Mouse (Mus musculus): ENCODE measurements around the gene Msrb3. TPM values are rescaled to one million over a fixed set of nuclear protein-coding genes. Genes with fewer than 3 reads are reported as not detected.

The Msrb3 gene
- 6.4 and 6.6 TPM in 2 replicates for polyA plus RNA-seq (2014; fragmentation: Nextera tagmentation; extraction: Ambion mirVana)

DNA sequence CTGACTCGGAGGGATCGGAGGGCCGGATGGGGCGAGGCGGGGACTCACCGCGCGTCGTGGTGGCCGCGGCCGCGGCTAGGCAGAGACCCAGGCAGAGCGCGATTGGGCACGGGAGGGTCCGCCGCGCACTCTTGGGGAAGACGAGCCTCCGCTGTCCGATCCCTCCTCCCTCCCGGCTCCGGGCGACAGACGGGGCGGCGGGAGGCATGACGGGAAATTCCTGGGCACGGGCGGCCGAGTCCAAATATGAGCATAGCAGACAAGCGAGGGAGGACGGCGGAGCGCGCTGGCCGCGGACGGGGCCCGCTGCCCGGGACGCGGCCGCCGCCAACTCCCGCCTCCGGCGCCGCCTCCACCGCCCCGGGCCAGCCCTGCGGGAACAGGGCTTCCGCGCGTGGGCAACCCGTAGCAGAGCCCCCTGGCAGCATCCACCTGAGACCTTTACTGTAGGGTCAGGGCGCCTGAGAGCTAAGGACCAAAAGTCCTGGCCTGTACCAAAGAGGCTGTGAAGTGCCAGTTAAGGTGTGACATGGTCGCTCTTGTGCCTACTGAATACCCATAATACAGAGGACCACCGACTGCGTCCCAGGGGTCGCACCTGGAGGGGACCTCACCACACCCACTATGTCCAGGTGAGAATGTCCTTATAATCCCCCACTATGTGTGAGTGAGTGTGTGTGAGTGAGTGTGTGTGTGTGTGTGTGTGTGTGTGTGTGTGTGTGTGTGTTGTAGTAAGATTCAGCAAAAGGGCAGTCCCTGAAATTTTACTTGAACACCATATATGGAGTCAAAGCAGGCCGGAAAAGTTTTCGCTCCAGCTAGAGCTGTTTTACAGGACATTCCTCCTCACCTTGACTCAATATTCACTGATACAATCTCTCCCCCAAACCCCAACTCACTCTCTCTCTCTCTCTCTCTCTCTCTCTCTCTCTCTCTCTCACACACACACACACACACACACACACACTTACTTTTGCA lies at the start of gene Msrb3:
Gene Msrb3 (minus strand): TSS at position 317 of the 978 bp plus-strand sequence.
- peak within 1 kb of the TSS; percentile 97 for H3K4me2 ChIP-seq (ENCODE audit: low read depth, low read length)
- peak; percentile 83 for ATAC-seq (replicated peaks; ENCODE audit: insufficient number of reproducible peaks, low FRiP score, low TSS enrichment, low read depth)
- H3K4me1 ChIP-seq (ENCODE audit: control insufficient read depth, insufficient read depth, low read length): no peaks in the 10 kb centered on the region
- H3K36me3 ChIP-seq (replicated peaks; ENCODE audit: control insufficient read depth, insufficient read depth, low read depth, low read length): no peaks in the 10 kb centered on the region
- no peaks in the 10 kb centered on the region for H3K9me3 ChIP-seq (replicated peaks; ENCODE audit: control insufficient read depth, low read length)
- H3K27me3 ChIP-seq (ENCODE audit: control insufficient read depth, insufficient read depth, low read length): no peaks in the 10 kb centered on the region
- H3K4me3 ChIP-seq (ENCODE audit: low read depth, low read length): peak within 1 kb of the TSS; percentile 65
- H3K27ac ChIP-seq (replicated peaks; ENCODE audit: low read depth, low read length): no peak within 1 kb of the TSS; the same call in 1 of the 2 replicates
- 3% methylated on average over 60 of the region's 64 CpGs for WGBS
- peak within 1 kb of the TSS; percentile 73 for H3K9ac ChIP-seq (replicated peaks; ENCODE audit: low read length)
- peak; percentile 84 for DNase-seq (ENCODE audit: low spot score)

DNA sequence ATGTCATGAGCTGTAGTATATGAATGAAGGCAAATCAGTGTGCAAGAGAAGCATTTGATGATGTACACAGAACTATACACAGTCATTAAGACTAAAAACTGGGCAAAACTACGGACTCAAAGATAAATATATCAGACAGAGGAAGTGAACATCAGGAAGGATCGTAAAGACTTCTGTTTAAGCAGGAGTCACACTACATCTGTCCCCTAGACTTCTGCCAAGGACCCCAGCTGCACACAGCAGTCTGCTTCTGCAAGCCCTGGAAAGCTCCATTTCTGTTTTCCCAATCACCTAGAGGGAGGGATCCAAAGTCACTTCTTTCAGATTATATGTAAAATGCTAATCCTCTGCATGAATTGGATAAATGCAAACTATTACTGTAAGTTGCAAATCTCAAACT lies 49.6 kb upstream of the Msrb3 start:
- no peak overlapping the region for H3K27ac ChIP-seq (replicated peaks; ENCODE audit: low read depth, low read length)
- H3K9ac ChIP-seq (replicated peaks; ENCODE audit: low read length): no peak overlapping the region
- ATAC-seq (replicated peaks; ENCODE audit: insufficient number of reproducible peaks, low FRiP score, low TSS enrichment, low read depth) (no peak), DNase-seq (ENCODE audit: low spot score) (no peak)
- no peak overlapping the region for H3K4me2 ChIP-seq (ENCODE audit: low read depth, low read length)
- 77% methylated on average over 2 of the region's 2 CpGs for WGBS
- no peaks in the 10 kb centered on the region for H3K27me3 ChIP-seq (ENCODE audit: control insufficient read depth, insufficient read depth, low read length)
- no peak overlapping the region for H3K4me3 ChIP-seq (ENCODE audit: low read depth, low read length)
- no peaks in the 10 kb centered on the region for H3K4me1 ChIP-seq (ENCODE audit: control insufficient read depth, insufficient read depth, low read length)
- no peaks in the 10 kb centered on the region for H3K36me3 ChIP-seq (replicated peaks; ENCODE audit: control insufficient read depth, insufficient read depth, low read depth, low read length)
- no peaks in the 10 kb centered on the region for H3K9me3 ChIP-seq (replicated peaks; ENCODE audit: control insufficient read depth, low read length)

DNA sequence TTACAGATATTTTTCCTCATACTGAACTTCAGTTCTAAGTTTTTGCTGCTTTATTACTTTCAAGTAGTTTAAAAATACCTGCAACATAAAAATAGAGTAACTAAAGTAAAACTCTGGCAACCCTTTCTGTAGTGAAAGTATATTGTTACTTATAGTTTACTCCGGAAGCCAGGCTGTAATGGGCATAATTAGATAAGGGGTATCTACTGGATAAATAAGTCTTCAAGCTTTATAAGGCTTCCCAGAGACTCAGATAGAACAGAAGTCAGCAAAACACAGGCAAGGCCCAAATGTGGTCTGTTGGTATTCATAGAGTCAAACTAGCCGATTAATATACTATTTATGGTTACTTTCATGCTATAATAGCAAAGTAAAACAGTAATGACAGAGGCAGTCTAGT lies 48.9 kb upstream of the Msrb3 start:
- WGBS: 88% methylated on average over 2 of the region's 2 CpGs
- Histone ChIP-seq H3K4me1 (ENCODE audit: control insufficient read depth, insufficient read depth, low read length) (no peaks in the 10 kb centered on the region), H3K27ac (replicated peaks; ENCODE audit: low read depth, low read length) (no peak overlapping the region), H3K27me3 (ENCODE audit: control insufficient read depth, insufficient read depth, low read length) (no peaks in the 10 kb centered on the region), H3K4me3 (ENCODE audit: low read depth, low read length) (no peak overlapping the region), H3K36me3 (replicated peaks; ENCODE audit: control insufficient read depth, insufficient read depth, low read depth, low read length) (no peaks in the 10 kb centered on the region), H3K9me3 (replicated peaks; ENCODE audit: control insufficient read depth, low read length) (no peaks in the 10 kb centered on the region), H3K4me2 (ENCODE audit: low read depth, low read length) (no peak overlapping the region), H3K9ac (replicated peaks; ENCODE audit: low read length) (no peak overlapping the region)
- no peak for DNase-seq (ENCODE audit: low spot score)
- no peak for ATAC-seq (replicated peaks; ENCODE audit: insufficient number of reproducible peaks, low FRiP score, low TSS enrichment, low read depth)

DNA sequence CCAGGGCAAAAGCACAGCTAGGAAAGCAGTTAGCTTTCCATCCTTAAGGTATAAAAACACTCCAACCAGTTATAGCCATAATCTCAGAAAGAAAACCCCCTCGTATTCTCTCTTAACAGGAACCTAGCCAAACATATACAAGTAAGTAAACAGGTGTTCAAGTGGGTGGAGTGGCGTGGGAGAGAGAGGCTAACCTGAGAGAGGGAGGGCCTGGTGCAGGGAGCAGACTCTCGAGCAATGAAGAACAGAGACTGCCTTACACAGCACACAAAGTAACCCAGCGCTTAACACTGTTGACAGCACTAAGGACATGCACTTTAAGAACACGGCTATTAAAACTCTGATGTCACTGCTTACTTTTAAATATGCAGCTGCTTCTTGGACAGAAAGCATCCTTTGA lies 47.9 kb upstream of the Msrb3 start:
- Histone ChIP-seq H3K9ac (replicated peaks; ENCODE audit: low read length) (no peak overlapping the region), H3K4me2 (ENCODE audit: low read depth, low read length) (no peak overlapping the region), H3K27me3 (ENCODE audit: control insufficient read depth, insufficient read depth, low read length) (no peaks in the 10 kb centered on the region), H3K27ac (replicated peaks; ENCODE audit: low read depth, low read length) (no peak overlapping the region), H3K9me3 (replicated peaks; ENCODE audit: control insufficient read depth, low read length) (no peaks in the 10 kb centered on the region), H3K36me3 (replicated peaks; ENCODE audit: control insufficient read depth, insufficient read depth, low read depth, low read length) (no peaks in the 10 kb centered on the region), H3K4me3 (ENCODE audit: low read depth, low read length) (no peak overlapping the region), H3K4me1 (ENCODE audit: control insufficient read depth, insufficient read depth, low read length) (no peaks in the 10 kb centered on the region)
- no peak for DNase-seq (ENCODE audit: low spot score)
- WGBS: 90% methylated on average over 5 of the region's 5 CpGs
- ATAC-seq (replicated peaks; ENCODE audit: insufficient number of reproducible peaks, low FRiP score, low TSS enrichment, low read depth): no peak

DNA sequence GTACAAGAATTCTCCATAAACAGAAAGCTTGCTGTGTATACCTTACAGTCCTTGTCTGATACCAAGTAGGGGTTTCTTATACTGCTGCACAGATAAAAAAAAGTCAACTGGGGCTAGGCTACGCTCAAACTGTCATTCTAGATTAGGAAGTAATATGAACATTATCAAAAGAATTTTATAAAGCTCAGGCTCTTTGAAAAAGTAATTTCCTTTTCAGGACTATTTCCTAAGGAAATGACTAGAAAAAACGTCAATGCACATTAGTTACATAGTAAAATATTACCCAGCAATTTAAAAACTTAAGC lies 40.0 kb upstream of the Msrb3 start:
- ATAC-seq (replicated peaks; ENCODE audit: insufficient number of reproducible peaks, low FRiP score, low TSS enrichment, low read depth): no peak
- Histone ChIP-seq H3K27me3 (ENCODE audit: control insufficient read depth, insufficient read depth, low read length) (no peaks in the 10 kb centered on the region), H3K36me3 (replicated peaks; ENCODE audit: control insufficient read depth, insufficient read depth, low read depth, low read length) (no peaks in the 10 kb centered on the region), H3K27ac (replicated peaks; ENCODE audit: low read depth, low read length) (no peak overlapping the region), H3K4me1 (ENCODE audit: control insufficient read depth, insufficient read depth, low read length) (no peaks in the 10 kb centered on the region), H3K9ac (replicated peaks; ENCODE audit: low read length) (no peak overlapping the region), H3K9me3 (replicated peaks; ENCODE audit: control insufficient read depth, low read length) (no peaks in the 10 kb centered on the region), H3K4me3 (ENCODE audit: low read depth, low read length) (no peak overlapping the region), H3K4me2 (ENCODE audit: low read depth, low read length) (no peak overlapping the region)
- WGBS: 81% methylated on average over 2 of the region's 2 CpGs
- no peak for DNase-seq (ENCODE audit: low spot score)

DNA sequence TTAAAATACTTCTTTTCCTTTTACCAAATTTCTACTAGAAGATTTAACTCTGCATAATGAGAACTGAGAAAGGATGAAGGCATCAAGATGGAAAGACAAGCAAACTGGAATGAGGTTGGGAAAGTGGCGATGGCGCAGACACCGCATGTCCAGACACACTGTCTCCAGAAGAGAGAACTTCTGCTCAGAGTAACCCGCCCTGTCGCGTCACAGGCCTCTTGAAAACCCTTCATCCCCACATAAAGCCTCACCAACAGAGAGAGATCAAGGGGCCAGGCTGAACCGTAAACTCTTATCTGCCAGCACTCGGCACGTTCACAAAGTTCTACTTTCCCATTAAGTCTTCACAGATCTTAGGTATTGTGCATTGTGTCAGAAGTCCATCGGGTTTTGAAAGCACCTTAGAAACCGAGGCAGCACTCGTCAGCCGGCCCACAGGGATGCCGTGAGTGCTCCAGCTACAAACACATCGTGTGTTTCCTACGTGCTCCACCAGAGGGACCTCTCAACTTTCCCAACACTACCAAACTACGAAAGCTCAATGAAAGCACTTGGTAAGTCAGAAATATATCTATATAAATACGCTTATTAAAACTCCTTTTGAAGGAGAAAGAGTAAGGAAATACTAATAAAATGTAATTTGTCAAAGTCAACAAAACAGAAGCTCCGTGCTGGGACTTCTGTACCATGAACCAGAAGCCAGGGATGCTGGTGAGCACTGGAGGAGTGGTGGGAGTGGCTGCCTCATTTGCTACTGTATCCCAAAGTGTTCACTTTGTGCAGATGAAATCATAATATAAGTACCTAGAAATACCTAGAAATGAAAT lies 39.4 kb upstream of the Msrb3 start:
- Histone ChIP-seq H3K4me2 (ENCODE audit: low read depth, low read length) (no peak overlapping the region), H3K9me3 (replicated peaks; ENCODE audit: control insufficient read depth, low read length) (no peaks in the 10 kb centered on the region), H3K36me3 (replicated peaks; ENCODE audit: control insufficient read depth, insufficient read depth, low read depth, low read length) (no peaks in the 10 kb centered on the region), H3K4me3 (ENCODE audit: low read depth, low read length) (no peak overlapping the region), H3K27ac (replicated peaks; ENCODE audit: low read depth, low read length) (no peak overlapping the region), H3K4me1 (ENCODE audit: control insufficient read depth, insufficient read depth, low read length) (no peaks in the 10 kb centered on the region), H3K27me3 (ENCODE audit: control insufficient read depth, insufficient read depth, low read length) (no peaks in the 10 kb centered on the region), H3K9ac (replicated peaks; ENCODE audit: low read length) (no peak overlapping the region)
- ATAC-seq (replicated peaks; ENCODE audit: insufficient number of reproducible peaks, low FRiP score, low TSS enrichment, low read depth) (no peak), DNase-seq (ENCODE audit: low spot score) (peak; percentile 68)
- WGBS: 58% methylated on average over 19 of the region's 19 CpGs

DNA sequence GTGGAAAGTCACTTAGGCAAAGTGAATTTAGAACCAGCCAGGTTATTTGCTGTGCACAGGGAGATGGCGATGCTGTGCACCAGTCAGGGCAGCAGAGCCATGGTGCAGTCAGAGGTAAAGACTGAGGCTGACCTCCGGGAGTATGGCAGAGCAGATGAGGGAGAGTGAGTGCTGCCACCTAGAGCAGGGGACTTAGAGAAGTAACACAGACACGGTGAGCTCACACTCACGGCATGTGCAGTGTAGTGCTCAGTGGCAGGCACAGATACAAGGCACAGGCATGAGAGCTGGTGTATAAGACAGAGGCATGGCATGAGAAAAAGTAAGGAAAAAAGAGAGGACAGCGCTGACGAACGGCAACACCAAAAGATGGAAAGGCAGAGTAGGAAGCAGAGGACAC lies 30.6 kb upstream of the Msrb3 start:
- DNase-seq (ENCODE audit: low spot score) (no peak), ATAC-seq (replicated peaks; ENCODE audit: insufficient number of reproducible peaks, low FRiP score, low TSS enrichment, low read depth) (no peak)
- Histone ChIP-seq H3K9me3 (replicated peaks; ENCODE audit: control insufficient read depth, low read length) (no peaks in the 10 kb centered on the region), H3K27ac (replicated peaks; ENCODE audit: low read depth, low read length) (no peak overlapping the region), H3K4me2 (ENCODE audit: low read depth, low read length) (no peak overlapping the region), H3K27me3 (ENCODE audit: control insufficient read depth, insufficient read depth, low read length) (no peaks in the 10 kb centered on the region), H3K4me3 (ENCODE audit: low read depth, low read length) (no peak overlapping the region), H3K4me1 (ENCODE audit: control insufficient read depth, insufficient read depth, low read length) (no peaks in the 10 kb centered on the region), H3K36me3 (replicated peaks; ENCODE audit: control insufficient read depth, insufficient read depth, low read depth, low read length) (peaks cover 3% of the 10 kb centered on the region), H3K9ac (replicated peaks; ENCODE audit: low read length) (no peak overlapping the region)
- WGBS: 78% methylated on average over 7 of the region's 7 CpGs

DNA sequence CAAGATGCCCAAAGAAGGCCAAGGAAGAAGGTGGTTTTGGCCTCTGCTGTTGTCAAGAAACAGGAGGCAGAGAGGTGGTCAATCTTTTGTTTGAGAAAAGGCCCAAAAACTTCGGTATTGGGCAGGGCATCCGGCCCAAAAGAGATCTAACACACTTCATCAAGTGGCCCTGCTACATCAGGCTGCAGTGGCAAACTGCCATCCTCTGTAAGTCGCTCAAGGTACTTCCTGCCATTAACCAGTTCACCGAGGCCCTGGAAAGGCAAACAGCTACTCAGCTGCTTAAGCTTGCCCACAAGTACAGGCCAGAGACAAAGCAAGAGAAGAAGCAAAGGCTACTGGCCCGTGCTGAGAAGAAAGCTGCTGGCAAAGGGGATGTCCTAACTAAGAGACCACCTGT lies 29.3 kb upstream of the Msrb3 start:
- Histone ChIP-seq H3K4me3 (ENCODE audit: low read depth, low read length) (no peak overlapping the region), H3K9me3 (replicated peaks; ENCODE audit: control insufficient read depth, low read length) (no peaks in the 10 kb centered on the region), H3K27ac (replicated peaks; ENCODE audit: low read depth, low read length) (no peak overlapping the region), H3K36me3 (replicated peaks; ENCODE audit: control insufficient read depth, insufficient read depth, low read depth, low read length) (peaks cover 3% of the 10 kb centered on the region), H3K4me1 (ENCODE audit: control insufficient read depth, insufficient read depth, low read length) (no peaks in the 10 kb centered on the region), H3K27me3 (ENCODE audit: control insufficient read depth, insufficient read depth, low read length) (no peaks in the 10 kb centered on the region), H3K9ac (replicated peaks; ENCODE audit: low read length) (no peak overlapping the region), H3K4me2 (ENCODE audit: low read depth, low read length) (no peak overlapping the region)
- no peak for DNase-seq (ENCODE audit: low spot score)
- ATAC-seq (replicated peaks; ENCODE audit: insufficient number of reproducible peaks, low FRiP score, low TSS enrichment, low read depth): no peak
- WGBS: 88% methylated on average over 5 of the region's 5 CpGs
